Mouse (Mus musculus): ENCODE results near the gene Serac1. TPM values are rescaled to one million over a fixed set of nuclear protein-coding genes. Genes with fewer than 3 reads are reported as not detected.

Gene Serac1
- 10 to 100 TPM in 1 of 2 experiments, 1 to 10 TPM in 1; 6.0 to 10.4 TPM for total RNA-seq (2021)

DNA sequence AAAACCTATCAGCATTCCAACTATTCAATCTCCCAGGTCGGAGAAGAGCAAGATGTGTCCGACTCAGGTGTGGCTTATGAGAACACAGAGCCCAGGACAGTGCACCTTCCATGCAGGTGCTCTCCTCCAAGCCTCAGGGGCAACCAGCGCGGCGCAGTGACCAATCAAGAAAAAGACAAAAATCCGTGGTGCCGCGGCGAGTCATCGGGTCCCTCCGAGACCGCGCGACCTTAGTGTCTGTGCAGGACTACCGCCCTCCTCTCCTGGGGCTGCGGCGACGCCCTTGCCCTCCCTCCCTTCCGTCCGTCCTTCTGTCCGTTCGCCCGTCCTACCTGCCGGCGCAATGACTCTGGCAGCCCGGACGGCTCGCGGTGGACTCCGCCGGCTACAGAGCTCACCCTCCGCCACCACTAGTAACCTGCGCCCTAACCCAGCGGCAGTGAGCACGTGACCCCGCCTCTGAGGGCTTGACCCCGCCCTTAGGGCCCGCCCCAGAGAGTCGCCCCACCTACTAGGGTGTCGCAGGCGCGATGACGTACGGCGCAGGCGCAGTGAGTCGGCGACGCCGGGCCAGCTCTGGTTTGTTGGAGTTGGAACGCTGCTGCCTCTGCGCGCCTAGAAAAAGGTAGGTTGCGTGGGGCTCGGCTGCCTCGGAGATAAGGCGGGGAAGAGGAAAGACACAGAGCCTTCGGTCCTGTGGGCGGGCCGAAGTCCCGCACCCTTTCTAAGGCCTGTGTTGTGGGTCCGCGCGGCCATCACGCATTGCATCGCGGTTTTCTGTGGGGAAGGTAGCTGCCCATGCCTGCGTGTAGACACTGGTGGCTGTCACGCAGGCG, at the start of gene Serac1, which contains the start of gene Gtf2h5:
Gene Serac1 (minus strand): TSS at position 455 of the 836 bp plus-strand sequence.
Gene Gtf2h5 (plus strand): TSS at position 500 of the 836 bp plus-strand sequence.
- intact Hi-C loops (cut with DNase I): no loop called here
- DNase-seq (ENCODE audit: low spot score): peak; percentile 95

DNA sequence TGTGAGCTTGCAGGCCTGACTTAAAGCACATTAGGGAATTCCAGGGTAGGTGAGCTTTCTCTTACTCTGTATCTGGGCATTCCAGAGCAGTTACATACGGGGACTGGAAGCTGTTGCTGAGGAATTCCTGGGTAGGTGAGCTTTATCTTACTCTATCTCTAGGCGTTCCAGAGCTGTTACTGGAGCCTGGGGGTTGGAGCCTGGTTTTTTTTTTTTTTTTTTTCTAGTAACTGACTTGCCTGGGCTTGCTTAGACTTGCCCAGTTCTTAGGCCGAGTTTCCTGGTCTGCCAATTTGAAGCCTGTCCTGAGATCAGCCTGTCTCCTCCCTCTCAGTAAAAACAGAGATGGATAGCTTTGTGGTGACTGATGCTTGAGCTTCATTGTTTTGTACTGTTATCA, 48.5 kb upstream of the Serac1 start:
- no peak for DNase-seq (ENCODE audit: low spot score)
- intact Hi-C loops (cut with DNase I): no loop called here

DNA sequence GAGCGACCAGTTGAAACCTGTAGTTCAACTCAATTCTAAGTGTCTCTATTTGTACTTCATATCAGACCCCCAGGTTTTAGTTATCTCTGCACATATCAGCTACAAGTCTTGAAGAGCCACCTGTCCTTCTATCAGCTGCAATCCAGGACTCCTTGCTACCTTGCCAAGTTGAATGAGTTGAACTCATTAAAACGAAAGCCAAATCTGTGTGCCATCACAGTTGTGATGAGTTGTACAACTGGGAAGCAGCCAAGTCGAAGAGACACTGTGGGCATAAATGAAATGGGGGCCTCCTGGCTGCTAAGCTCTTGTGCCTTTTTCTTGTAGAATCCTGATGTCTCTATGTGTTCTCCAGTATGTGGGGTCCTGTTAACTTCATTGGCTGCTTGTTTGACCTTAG, 45.9 kb upstream of the Serac1 start:
- intact Hi-C loops (cut with DNase I): no loop called here
- no peak for DNase-seq (ENCODE audit: low spot score)

GRCm38 (mm10) chr17:6123776-6124175, 44.2 kb upstream of the Serac1 start:
- intact Hi-C loops (cut with DNase I): no loop called here
- DNase-seq (ENCODE audit: low spot score): no peak

GRCm38 (mm10) chr17:6118861-6119260, 39.3 kb upstream of the Serac1 start:
- no peak for DNase-seq (ENCODE audit: low spot score)
- intact Hi-C loops (cut with DNase I): no loop called here

DNA sequence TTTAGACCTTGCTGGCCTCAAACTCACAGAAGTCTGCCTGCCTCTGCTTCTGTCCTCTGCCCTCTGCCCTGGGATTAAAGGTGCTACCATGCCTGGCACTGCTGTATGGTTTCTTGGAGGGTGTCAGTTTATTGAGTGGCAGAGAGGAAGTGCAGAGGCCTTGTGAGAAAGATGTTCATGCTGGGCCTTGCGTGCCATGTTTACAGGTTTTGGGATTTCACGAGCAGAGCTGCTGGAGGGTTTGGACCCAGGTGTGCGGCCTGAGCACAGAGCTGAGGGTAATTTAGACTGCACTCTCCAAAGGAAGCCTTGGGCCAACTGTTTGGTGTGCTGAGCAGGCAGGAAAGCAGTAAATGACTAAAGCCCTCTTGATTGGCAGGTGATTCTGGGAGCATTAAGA, 38.4 kb upstream of the Serac1 start:
- no peak for DNase-seq (ENCODE audit: low spot score)
- intact Hi-C loops (cut with DNase I): no loop called here

DNA sequence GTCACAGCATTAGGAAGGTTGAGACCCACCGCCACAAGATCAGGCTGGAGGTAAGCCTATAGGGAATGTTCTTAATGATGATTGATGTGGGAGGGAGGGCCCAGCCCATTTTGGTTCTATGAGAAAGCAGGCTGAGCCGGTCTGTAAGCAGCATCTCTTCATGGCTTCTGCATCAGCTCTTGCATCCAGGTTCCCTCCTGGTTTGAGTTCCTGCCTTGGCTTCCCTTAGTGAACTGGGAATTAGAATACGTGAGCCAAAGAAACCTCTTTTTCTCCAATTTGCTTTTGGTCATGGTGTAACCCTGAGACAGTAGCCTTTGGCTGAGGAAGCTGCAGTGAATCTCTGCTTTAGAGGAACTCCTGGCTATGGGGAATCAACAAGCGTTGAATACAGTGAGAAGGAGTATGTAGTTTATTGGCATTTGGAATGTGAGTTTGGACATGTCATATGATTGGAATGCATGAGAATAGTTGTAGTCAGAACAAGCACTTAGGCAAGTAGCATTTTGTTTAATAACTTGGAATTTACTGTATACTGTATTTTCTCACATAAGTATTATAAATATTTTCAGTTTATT, 37.7 kb upstream of the Serac1 start:
- DNase-seq (ENCODE audit: low spot score): no peak
- intact Hi-C loops (cut with DNase I): no loop called here

DNA sequence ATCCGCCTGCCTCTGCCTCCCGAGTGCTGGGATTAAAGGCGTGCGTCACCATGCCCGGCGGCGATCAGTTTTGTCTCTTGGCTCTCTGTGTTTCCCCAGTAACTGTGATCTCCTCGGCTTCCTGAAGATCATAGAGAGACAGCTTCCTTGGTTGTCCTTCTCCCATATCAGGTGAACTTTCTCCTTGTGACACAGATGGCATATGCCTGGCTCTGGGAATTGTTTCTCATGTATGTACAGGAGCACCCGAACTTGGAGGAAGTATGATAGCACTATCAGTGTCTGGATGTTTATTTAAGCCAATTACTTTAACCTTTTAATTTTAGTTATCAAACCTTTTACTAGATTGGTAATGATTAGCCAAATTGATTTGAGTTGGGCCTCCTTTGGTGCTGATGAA, 35.5 kb upstream of the Serac1 start:
- no peak for DNase-seq (ENCODE audit: low spot score)

GRCm38 (mm10) chr17:6113653-6114052, 34.1 kb upstream of the Serac1 start:
- intact Hi-C loops (cut with DNase I): no loop called here
- DNase-seq (ENCODE audit: low spot score): no peak

More for the DNA sequence above, 35.5 kb upstream of the Serac1 start:
- intact Hi-C loops (cut with DNase I): no loop called here

DNA sequence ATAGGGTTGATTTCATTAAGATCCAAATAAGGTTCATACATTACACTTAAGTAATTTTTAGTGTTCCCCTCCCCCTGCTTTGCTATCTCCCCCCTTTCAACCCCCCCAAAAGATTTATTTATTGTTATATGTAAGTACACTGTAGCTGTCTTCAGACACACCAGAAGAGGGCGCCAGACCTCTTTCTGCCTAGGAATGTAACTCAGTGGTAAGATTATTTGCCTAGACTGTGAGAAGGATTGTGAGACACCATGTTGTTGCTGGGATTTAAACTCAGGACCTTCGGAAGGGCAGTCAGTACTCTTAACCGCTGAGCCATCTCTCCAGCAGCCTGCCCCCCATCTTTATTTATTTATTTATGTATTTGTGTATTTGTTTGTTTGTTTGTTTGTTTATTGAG, 31.4 kb upstream of the Serac1 start:
- intact Hi-C loops (cut with DNase I): no loop called here
- DNase-seq (ENCODE audit: low spot score): no peak

GRCm38 (mm10) chr17:6108175-6108574, 28.6 kb upstream of the Serac1 start:
- intact Hi-C loops (cut with DNase I): loop anchor here (5.0 kb wide), 2 partner anchors 54 to 109 kb away; no protein-coding TSS in a partner anchor
- no peak for DNase-seq (ENCODE audit: low spot score)

DNA sequence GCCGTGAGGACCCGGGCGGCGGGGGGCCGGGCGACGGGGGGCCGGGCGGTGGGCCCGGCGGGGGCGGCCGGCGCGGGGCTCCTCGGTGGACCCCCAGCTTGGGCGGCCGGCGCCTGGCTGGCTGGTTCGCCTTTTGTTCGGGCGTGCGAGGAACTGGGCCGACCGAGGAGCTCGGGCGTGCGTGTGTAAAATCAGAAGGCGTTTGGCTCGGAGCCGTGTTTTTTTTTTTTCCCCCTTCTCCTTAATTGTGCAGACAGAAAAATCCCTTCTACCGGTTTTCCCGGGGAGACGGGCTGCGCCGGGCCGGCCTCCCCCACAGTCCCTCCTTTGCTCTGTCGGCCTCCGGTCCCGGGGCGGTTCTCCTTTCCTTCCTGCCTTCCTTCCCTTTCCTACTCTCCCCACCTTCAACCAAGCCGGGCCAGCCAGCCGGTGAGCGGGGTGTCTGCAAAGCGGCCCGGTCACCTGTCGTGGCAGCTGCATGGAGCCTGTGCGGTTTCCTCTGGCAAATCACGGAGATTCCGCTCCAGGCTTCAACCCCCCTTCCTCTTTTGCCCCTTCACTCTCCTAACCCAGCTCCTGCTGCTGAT, 27.6 kb upstream of the Serac1 start:
- intact Hi-C loops (cut with DNase I): loop anchor here (5.0 kb wide), 2 partner anchors 55 to 110 kb away; no protein-coding TSS in a partner anchor
- peak; percentile 42 for DNase-seq (ENCODE audit: low spot score)

- peak; percentile 78 for DNase-seq (ENCODE audit: low spot score)
- intact Hi-C loops (cut with DNase I): loop anchor here (5.0 kb wide), 2 partner anchors 56 to 111 kb away; no protein-coding TSS in a partner anchor
Measured at GRCm38 (mm10) chr17:6106361-6107014, 26.9 kb upstream of the Serac1 start, which contains the start of gene Tulp4. Tulp4 (plus strand) TSS chr17:6106437.

- intact Hi-C loops (cut with DNase I): no loop called here
- no peak for DNase-seq (ENCODE audit: low spot score)
Measured at GRCm38 (mm10) chr17:6103566-6103965, 24.0 kb upstream of the Serac1 start.

- DNase-seq (ENCODE audit: low spot score): no peak
- intact Hi-C loops (cut with DNase I): no loop called here
Measured at GRCm38 (mm10) chr17:6102287-6102686, 22.7 kb upstream of the Serac1 start.

DNA sequence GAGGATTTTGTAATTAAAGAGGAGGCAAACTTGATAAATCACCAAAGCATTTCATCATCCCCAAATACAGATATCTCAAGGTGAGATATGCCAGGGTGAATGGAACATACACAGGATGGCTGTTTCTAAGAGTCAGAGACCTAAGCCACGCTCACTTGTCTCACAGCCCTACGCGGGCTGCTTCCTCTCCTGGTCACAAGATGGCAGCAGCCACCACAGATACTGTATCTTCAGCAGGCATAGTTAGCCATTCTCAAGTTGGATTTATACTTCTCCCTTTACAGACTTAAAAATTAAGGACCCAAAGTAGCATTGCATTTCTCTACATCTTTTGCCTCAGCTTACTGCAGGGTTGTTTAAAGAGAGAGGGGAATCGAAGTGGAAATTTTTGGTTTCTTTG, 18.3 kb upstream of the Serac1 start:
- intact Hi-C loops (cut with DNase I): no loop called here
- no peak for DNase-seq (ENCODE audit: low spot score)

DNA sequence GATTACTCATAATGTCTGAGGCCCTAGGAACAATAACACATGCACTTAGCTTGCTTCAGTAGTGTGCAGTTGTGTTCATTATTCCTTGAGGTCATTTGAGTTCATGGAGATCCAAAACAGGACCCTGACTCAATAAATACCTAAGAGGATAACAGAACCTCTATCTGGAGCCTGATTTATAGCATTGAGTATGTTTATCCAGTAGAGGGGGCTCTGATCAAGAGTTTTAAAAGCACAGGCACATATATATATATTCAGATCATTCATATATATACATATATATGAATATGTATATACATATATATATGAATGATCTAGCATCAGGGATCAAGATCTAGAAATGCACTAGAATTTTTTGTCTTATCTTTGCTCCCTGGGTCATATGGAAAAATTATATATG, 16.0 kb upstream of the Serac1 start:
- intact Hi-C loops (cut with DNase I): no loop called here
- DNase-seq (ENCODE audit: low spot score): no peak

DNA sequence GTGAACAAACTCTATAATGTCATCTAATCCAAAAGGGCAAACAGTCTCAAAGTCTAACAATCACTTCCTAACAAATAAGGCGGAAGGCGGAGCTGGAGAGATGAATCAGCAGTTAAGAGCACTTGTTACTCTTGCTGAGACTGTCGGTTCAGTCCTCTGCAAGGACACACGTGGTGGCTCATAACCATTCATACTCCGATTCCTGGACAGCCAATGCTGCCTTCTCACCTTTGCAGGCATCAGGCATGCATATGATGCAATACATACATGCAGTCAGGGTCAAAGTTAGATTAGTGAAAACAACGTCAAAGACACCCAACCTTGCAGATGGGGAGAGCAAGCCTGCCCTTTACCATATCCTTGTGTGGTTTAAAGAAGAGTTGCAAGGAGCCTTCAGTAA, 12.1 kb upstream of the Serac1 start:
- intact Hi-C loops (cut with DNase I): no loop called here
- DNase-seq (ENCODE audit: low spot score): no peak

DNA sequence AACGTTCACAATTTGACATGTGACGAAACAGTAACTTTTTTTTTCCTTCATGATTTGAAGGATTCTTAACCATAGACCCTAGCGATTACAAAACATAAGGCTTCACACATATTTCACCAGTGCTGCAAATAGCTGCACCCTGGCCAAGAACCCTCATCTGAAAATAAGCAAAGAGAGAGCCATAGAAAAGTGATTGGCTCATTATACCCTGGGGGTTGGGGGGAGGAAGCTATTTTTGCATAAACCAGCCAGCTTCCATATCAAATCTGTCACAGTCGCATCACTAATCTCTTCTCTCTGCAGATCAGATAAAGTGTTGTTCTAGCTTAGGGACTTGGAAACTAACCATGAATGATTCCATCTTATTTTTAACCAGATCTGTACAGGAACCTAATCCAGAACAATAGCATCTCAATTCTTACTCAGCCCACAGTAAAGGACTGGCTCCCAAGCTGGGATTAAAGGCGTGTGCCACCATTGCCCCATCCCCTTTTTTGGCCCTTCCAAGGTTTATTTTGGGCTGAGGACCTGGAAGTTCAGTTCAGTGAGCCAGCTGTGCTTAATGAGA, 3.9 kb upstream of the Serac1 start:
- intact Hi-C loops (cut with DNase I): no loop called here
- no peak for DNase-seq (ENCODE audit: low spot score)

DNA sequence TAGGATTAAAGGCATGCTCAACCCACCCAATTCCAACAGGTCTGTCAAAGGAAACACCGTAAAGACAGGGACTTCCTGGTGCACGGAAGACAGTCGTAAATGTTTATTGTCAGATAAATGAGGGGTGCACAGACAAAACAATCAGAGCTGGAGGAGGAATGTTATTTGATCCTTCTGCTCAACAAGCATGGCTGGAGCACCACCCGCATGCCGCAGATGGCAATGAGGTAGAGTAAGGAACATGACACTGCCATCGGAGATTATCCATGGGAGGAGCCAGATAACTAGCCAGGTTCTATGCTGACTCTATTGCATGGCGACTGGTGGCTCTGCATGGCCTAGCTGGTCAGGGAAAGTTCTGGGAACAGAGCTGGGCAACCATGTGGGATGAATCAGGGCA, 6.1 kb downstream of the Serac1 start:
- intact Hi-C loops (cut with DNase I): no loop called here
- DNase-seq (ENCODE audit: low spot score): no peak
